Mouse (Mus musculus) ES-Bruce4 (cell line): Measurements from ENCODE around the gene Ncan.

ENCODE experiments used
- CTCF ChIP-seq: IDR thresholded peaks from one replicate; pipeline ENCODE4 v1.8.1; 2011; ENCODE audit warnings: low read depth, low read length
- EP300 ChIP-seq: IDR thresholded peaks from 2 replicates; pipeline ENCODE4 v1.6.1; 2011; ENCODE audit warnings: low read depth, low read length; ENCODE audit not compliant: insufficient read depth
- POLR2A ChIP-seq: IDR thresholded peaks from one replicate; pipeline ENCODE4 v1.8.1; 2011; ENCODE audit warnings: low read length; ENCODE audit not compliant: insufficient read depth

DNA sequence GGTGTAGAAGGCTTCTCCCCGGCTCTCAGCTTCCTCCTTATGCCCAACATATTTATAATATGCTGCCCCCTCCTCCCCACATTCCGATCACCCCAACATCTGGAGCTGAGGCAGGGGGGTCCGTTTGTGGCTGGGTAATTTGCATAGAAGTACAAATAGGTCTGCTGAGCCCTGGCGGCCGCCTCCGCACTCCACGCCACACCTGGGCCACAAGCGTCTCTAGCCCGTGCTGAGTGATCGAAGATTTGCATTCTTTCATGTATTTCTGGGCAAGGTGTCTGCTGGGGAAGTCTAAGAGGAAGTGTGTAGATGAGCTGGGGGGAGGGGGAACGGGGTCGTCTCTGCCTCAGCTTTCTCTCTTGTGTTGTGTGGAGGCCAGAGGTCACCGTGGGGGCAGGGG, 39.3 kb upstream of the Ncan start:
- no peak for TF ChIP-seq POLR2A
- TF ChIP-seq CTCF: no peak
- no peak for TF ChIP-seq EP300
